Mouse (Mus musculus) C2C12 (cell line): ENCODE data around the gene Ttll12.
A peak's percentile ranks its signal among the peaks of the same experiment; 100 is the strongest.

Experiments
- CTCF ChIP-seq: IDR thresholded peaks from one replicate; pipeline ENCODE4 v1.5.1; 2011; ENCODE audit not compliant: control insufficient read depth, insufficient read depth, insufficient read length
- MAX ChIP-seq: IDR thresholded peaks from one replicate; pipeline ENCODE4 v1.6.1; 2011; ENCODE audit warnings: mild to moderate bottlenecking, control low read depth

GRCm38 (mm10) chr15:83571636-83572035 is 23.3 kb downstream of the Ttll12 start:
- TF ChIP-seq CTCF (no peak), MAX (peak; percentile 30)
